Mouse (Mus musculus): Measurements from ENCODE around the gene Akap8l.

GRCm38 (mm10) chr17:32396266-32396665 lies 45.9 kb upstream of the Akap8l start:
- TF ChIP-seq EP300 (IDR thresholded peaks at IDR 0.05; ENCODE audit: insufficient read depth, low read depth, low read length) (no peak), CTCF (IDR thresholded peaks at IDR 0.05) (no peak)

Measured in heart, adult 2 months (tissue).